Mouse (Mus musculus) cerebellum, adult 2 months (tissue): ENCODE results near the gene Dock10. TPM values are rescaled to one million over a fixed set of nuclear protein-coding genes. Genes with fewer than 3 reads are reported as not detected.

Experiments used
- DNase-seq, 2 experiments: peaks; one replicate each; pipeline ENCODE4 v3.0.0; 2021
- H3K27ac ChIP-seq: fragments of 200-500 bp; 2 replicates; pipeline ENCODE4 v1.5.1; 2012; ENCODE audit warnings: low read length, control low read depth, inconsistent platforms; ENCODE audit not compliant: insufficient read depth
- H3K27me3 ChIP-seq: fragments of 200-500 bp; 2 replicates; pipeline ENCODE4 v1.6.1; 2012; ENCODE audit warnings: inconsistent platforms, mild to moderate bottlenecking, low read length, moderate library complexity; ENCODE audit not compliant: control insufficient read depth, insufficient read depth
- H3K4me1 ChIP-seq: fragments of 200-500 bp; 2 replicates; pipeline ENCODE4 v1.6.1; 2011; ENCODE audit warnings: low read length; ENCODE audit not compliant: control insufficient read depth, insufficient read depth
- H3K4me3 ChIP-seq: fragments of 200-500 bp; replicated peaks from 2 replicates; pipeline ENCODE3; 2011; ENCODE audit warnings: mild to moderate bottlenecking, low read depth, low read length, control low read depth; ENCODE audit not compliant: insufficient read depth
- CTCF ChIP-seq: fragments of 200-500 bp; IDR thresholded peaks from 2 replicates; pipeline ENCODE4 v1.5.1; 2011; ENCODE audit warnings: low read depth, mild to moderate bottlenecking, control low read depth, low read length, moderate library complexity, borderline replicate concordance; ENCODE audit not compliant: insufficient read depth
- POLR2A ChIP-seq: fragments of 200-500 bp; IDR thresholded peaks from 2 replicates; pipeline ENCODE4 v1.6.1; 2011; ENCODE audit warnings: low read length, control low read depth, borderline replicate concordance; ENCODE audit not compliant: insufficient read depth
- WGBS: fragments of 180-500 bp; shearing (Covaris S2); methylation state at CpG from one replicate; pipeline ENCODE4 v1.1.7; 2018; 5-methylcytosine and 5-hydroxymethylcytosine counted together
- polyA plus RNA-seq: library from polyadenylated mRNA; depleted of rRNA; stranded (reverse); fragments of >200 nt; gene quantifications from 2 replicates; pipeline ENCODE4 v1.2.3, GENCODE M21; 2012

Dock10 gene
- polyA plus RNA-seq, 1 experiment, result 27.1 TPM

DNA sequence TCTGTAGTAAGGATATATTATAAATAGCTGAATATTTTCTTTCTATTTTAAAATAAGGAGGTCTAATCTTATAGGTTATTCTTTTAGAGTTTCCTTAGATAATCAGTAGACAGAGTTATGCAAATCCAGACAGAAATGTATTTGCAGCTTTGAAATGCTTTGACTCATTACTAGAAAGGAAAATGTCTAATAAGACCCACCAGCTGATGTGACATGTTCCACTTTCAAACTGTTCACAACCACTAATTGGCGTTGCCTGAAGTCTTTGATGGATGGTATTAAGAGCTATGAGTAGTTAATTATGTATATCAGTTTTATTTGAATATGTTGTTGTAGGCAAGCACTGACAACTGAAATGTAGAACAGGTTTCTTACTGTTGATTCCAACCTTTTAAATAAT is 298.4 kb downstream of the Dock10 start:
- Histone ChIP-seq H3K4me1 (no peaks in the 10 kb centered on the region), H3K4me3 (no peak overlapping the region), H3K27me3 (no peaks in the 10 kb centered on the region), H3K27ac (no peak overlapping the region)
- 95% methylated on average over 1 of the region's 1 CpGs for WGBS
- no peak for TF ChIP-seq CTCF
- TF ChIP-seq POLR2A, result no peak
- DNase-seq, result no peak

DNA sequence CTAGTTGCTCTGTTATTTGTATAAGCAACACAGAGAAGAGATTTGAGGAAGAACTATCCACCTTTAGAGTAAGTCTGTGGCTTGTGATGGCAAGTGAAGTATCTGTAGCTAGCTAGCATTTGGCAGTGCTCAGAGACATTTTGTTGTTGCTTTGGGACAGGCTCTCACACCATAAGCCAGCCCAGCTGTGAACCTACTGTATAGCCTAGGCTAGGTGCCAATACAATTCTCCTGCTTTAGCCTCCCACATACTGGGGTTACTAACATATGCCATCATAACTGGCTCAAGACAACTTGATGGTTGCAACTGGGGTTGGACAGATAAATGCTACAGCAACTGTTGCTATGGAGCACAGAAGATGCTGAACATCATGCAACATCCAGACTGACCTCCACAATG is 298.9 kb downstream of the Dock10 start:
- no peak for DNase-seq
- no peak for TF ChIP-seq POLR2A
- TF ChIP-seq CTCF, result no peak
- H3K27me3 ChIP-seq, result no peaks in the 10 kb centered on the region
- H3K4me3 ChIP-seq, result no peak overlapping the region
- H3K4me1 ChIP-seq, result no peaks in the 10 kb centered on the region
- H3K27ac ChIP-seq, result no peak overlapping the region

DNA sequence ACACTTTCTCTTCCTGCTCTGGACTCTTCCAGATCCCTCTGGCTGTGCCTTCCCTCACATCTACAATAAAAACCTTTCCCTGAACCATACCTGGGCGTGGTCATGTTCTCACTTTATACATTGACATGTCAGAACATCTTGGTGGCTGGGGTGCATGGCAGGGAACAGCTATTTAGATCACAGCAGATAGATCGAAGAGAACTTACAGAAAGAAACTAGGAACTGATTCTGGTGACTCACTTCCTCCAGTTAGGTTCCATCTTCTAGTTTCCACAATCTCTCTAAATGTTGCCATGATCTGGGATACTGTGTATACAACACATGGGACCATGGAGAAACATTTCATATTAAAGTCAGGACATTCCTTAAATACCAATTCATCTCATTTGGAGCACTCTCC is 304.4 kb downstream of the Dock10 start:
- no peak for DNase-seq

DNA sequence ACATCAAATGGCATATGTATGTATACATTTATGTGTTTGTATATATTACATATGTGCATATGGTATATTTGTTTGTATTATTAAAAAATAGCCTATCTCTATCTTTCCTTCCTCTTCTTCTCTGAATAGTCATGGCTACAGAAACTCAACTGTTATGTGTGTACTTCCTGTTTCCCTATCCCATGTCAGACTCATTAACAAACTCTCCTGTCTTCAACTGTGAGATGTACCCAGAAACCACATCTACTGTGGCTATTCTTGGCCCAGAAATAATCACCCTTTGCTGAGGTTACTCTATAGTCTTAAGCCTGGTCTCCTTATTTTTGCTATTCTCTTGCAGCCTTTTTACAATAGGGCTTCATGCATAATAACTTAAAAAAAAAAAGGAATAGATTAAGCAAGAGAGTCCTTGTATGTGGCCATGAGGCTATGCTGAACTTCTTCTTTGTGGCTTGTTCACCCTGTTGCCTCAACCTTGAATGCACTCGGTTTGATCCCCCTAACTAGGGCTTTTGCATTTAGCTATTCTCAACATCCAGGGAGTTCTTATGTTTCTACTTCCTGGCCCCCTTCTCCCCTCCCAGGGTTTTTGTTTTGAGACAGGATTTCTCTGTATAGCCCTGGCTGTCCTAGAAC is 306.3 kb downstream of the Dock10 start:
- 93% methylated on average over 1 of the region's 1 CpGs for WGBS
- TF ChIP-seq CTCF (no peak), POLR2A (no peak)
- no peaks in the 10 kb centered on the region for H3K27me3 ChIP-seq
- H3K27ac ChIP-seq, result no peak overlapping the region
- DNase-seq, result no peak
- no peak overlapping the region for H3K4me3 ChIP-seq
- no peaks in the 10 kb centered on the region for H3K4me1 ChIP-seq

More for the DNA sequence above, 304.4 kb downstream of the Dock10 start:
- WGBS, result 83% methylated on average over 2 of the region's 2 CpGs
- Histone ChIP-seq H3K4me3 (no peak overlapping the region), H3K4me1 (no peaks in the 10 kb centered on the region), H3K27ac (no peak overlapping the region), H3K27me3 (no peaks in the 10 kb centered on the region)
- TF ChIP-seq CTCF, result no peak
- no peak for TF ChIP-seq POLR2A
